Mouse (Mus musculus) embryonic facial prominence, embryonic 11.5 days (tissue): ENCODE data around the gene Nfic. TPM values are rescaled to one million over a fixed set of nuclear protein-coding genes. Genes with fewer than 3 reads are reported as not detected.

ENCODE experiments used
- ATAC-seq: fragments of 200-750 bp; cut with Nextera tagmentation; replicated peaks from 2 replicates; pipeline ENCODE4 v1.8.0; 2017; ENCODE audit warnings: low read depth; ENCODE audit not compliant: insufficient number of reproducible peaks, low FRiP score, low TSS enrichment
- DNase-seq: peaks from one replicate; pipeline ENCODE4 v3.0.0-alpha.2; 2015; ENCODE audit warnings: low spot score
- H3K27ac ChIP-seq: fragments of 300-500 bp; sonication (generic); replicated peaks from 2 replicates; pipeline ENCODE4 v1.5.1; 2014; ENCODE audit warnings: mild to moderate bottlenecking, low read depth, low read length, control low read depth
- H3K27me3 ChIP-seq: fragments of 300-500 bp; sonication (generic); 2 replicates; pipeline ENCODE4 v1.6.1; 2014; ENCODE audit warnings: mild to moderate bottlenecking, low read length, moderate library complexity, mixed read lengths; ENCODE audit not compliant: control insufficient read depth, insufficient read depth
- H3K36me3 ChIP-seq: fragments of 300-500 bp; sonication (generic); replicated peaks from 2 replicates; pipeline ENCODE4 v1.6.1; 2014; ENCODE audit warnings: low read depth, mild to moderate bottlenecking, low read length, moderate library complexity, mixed read lengths; ENCODE audit not compliant: control insufficient read depth, insufficient read depth
- H3K4me1 ChIP-seq: fragments of 300-500 bp; sonication (generic); 2 replicates; pipeline ENCODE4 v1.6.1; 2014; ENCODE audit warnings: low read length, mixed read lengths; ENCODE audit not compliant: control insufficient read depth, insufficient read depth
- H3K4me2 ChIP-seq: fragments of 300-500 bp; sonication (generic); 2 replicates; pipeline ENCODE4 v1.6.1; 2014; ENCODE audit warnings: low read depth, mild to moderate bottlenecking, control low read depth, low read length, moderate library complexity
- H3K4me3 ChIP-seq: fragments of 300-500 bp; sonication (generic); 2 replicates; pipeline ENCODE4 v1.5.1; 2014; ENCODE audit warnings: low read depth, low read length, control low read depth
- H3K9ac ChIP-seq: fragments of 300-500 bp; sonication (generic); replicated peaks from 2 replicates; pipeline ENCODE4 v1.6.1; 2014; ENCODE audit warnings: mild to moderate bottlenecking, control low read depth, low read length
- H3K9me3 ChIP-seq: fragments of 300-500 bp; sonication (generic); replicated peaks from 2 replicates; pipeline ENCODE4 v1.6.1; 2016; ENCODE audit warnings: mild to moderate bottlenecking, low read length, inconsistent platforms, mixed read lengths; ENCODE audit not compliant: control insufficient read depth
- WGBS: fragments of 180-500 bp; shearing (Covaris S2); extraction: QIAGEN DNeasy Blood & Tissue Kit; methylation state at CpG from one replicate; pipeline ENCODE4 v1.1.7; 2014; 5-methylcytosine and 5-hydroxymethylcytosine counted together
- polyA plus RNA-seq: library from polyadenylated mRNA; unstranded; fragments of >200 nt; fragmentation: Nextera tagmentation; extraction: Ambion mirVana; gene quantifications from 2 replicates; pipeline ENCODE4 v1.2.1, GENCODE M21; 2014

Gene Nfic
- polyA plus RNA-seq, 1 experiment from 2014 or later, result 13.1 TPM

DNA sequence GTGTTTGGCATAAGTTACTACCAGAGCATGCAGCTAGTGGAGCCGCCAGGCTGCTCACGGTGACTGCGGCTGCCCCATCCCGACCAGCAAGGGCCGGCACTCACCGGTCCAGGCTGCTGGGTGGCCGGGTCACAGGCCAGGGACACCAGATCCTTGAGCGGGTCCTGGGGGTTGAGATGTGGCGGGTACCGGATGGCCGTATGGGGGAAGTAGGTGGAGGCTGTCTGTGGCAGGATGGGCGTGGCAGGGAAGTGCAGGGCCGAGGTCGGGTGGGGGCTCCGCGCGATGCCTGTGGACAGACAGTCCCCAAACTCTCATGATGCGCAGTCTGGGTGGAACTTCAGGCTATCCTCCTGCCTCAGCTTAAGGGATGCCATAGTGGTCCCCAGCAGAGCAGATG is 50.7 kb downstream of the Nfic start:
- 0 out of 2 replicates have a peak overlapping the region, but pooled peaks have one; percentile 16 for H3K27ac ChIP-seq

GRCm38 (mm10) chr10:81404082-81404481 is 51.4 kb downstream of the Nfic start:
- H3K4me2 ChIP-seq, result no peak overlapping the region
- peaks cover 2% of the 10 kb centered on the region; the same call in 1 of the 2 replicates for H3K27me3 ChIP-seq
- H3K27ac ChIP-seq, result 0 out of 2 replicates have a peak overlapping the region, but pooled peaks have one; percentile 16
- H3K9me3 ChIP-seq, result no peaks in the 10 kb centered on the region
- peaks cover 32% of the 10 kb centered on the region for H3K4me1 ChIP-seq
- 15% methylated on average over 9 of the region's 9 CpGs for WGBS
- H3K4me3 ChIP-seq, result no peak overlapping the region
- ATAC-seq, result no peak
- no peak for DNase-seq
- no peak overlapping the region for H3K9ac ChIP-seq
- no peaks in the 10 kb centered on the region for H3K36me3 ChIP-seq

More for the DNA sequence above, 50.7 kb downstream of the Nfic start:
- peaks cover 2% of the 10 kb centered on the region; the same call in 1 of the 2 replicates for H3K27me3 ChIP-seq
- H3K4me3 ChIP-seq, result no peak overlapping the region
- H3K36me3 ChIP-seq, result no peaks in the 10 kb centered on the region
- DNase-seq (no peak), ATAC-seq (no peak)
- 62% methylated on average over 18 of the region's 18 CpGs for WGBS
- H3K9me3 ChIP-seq, result no peaks in the 10 kb centered on the region
- H3K4me2 ChIP-seq, result no peak overlapping the region
- H3K4me1 ChIP-seq, result peaks cover 33% of the 10 kb centered on the region
- H3K9ac ChIP-seq, result no peak overlapping the region

- ATAC-seq (no peak), DNase-seq (no peak)
- Histone ChIP-seq H3K9me3 (no peaks in the 10 kb centered on the region), H3K4me2 (no peak overlapping the region), H3K4me3 (no peak overlapping the region), H3K27me3 (peaks cover 2% of the 10 kb centered on the region; the same call in 1 of the 2 replicates), H3K4me1 (peaks cover 29% of the 10 kb centered on the region), H3K27ac (peak overlapping the region; percentile 89; the same call in 1 of the 2 replicates), H3K36me3 (no peaks in the 10 kb centered on the region), H3K9ac (no peak overlapping the region)
- WGBS, result 60% methylated on average over 10 of the region's 10 CpGs
Observed at GRCm38 (mm10) chr10:81403511-81403910, 51.9 kb downstream of the Nfic start.

- Histone ChIP-seq H3K36me3 (no peaks in the 10 kb centered on the region), H3K4me1 (peaks cover 20% of the 10 kb centered on the region), H3K4me2 (peak overlapping the region; percentile 34), H3K27me3 (peaks cover 2% of the 10 kb centered on the region; the same call in 1 of the 2 replicates), H3K4me3 (no peak overlapping the region), H3K9ac (peak overlapping the region; percentile 32), H3K27ac (peak overlapping the region; percentile 89), H3K9me3 (no peaks in the 10 kb centered on the region)
- no peak; the same call in 1 of the 2 replicates for ATAC-seq
- 19% methylated on average over 7 of the region's 7 CpGs for WGBS
- no peak for DNase-seq
Observed at GRCm38 (mm10) chr10:81402227-81402765, 53.1 kb downstream of the Nfic start.

DNA sequence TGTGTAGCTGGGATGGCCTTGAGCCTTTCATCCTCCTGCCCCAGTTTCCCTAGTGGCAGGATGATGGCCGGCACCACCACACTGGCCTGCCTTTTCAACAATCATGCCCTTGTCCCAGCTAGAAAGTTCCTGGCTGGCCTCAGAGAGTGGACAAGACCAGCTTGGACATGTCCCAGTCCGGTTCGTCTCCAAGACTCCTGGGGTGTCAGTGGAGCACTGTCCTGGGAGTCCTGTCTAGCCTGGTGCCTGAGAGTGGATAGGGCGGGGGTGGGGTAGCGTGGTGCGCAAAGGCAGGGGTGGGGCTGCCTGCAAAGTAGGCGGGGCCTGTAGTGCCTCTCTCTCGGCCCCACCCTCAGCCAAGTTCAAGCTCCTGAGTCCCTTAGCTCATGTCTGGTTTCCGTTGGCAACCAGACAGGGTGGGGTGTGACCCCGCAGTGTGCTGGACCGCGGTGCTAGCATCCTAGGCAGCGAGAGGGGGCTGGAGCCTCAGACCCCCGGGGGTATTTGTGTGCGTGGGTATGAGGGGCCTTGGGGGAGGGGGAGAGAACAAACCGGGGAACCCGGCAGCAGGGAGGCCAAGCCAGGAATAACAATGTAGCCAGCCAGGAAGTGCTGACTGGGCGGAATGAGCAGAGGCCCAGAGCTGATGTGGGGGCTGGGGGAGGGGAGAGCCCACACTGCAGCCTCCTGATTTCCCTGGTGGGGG is 53.8 kb downstream of the Nfic start:
- Histone ChIP-seq H3K4me3 (no peak overlapping the region), H3K27ac (peak overlapping the region; percentile 89), H3K27me3 (peaks cover 2% of the 10 kb centered on the region; the same call in 1 of the 2 replicates), H3K9me3 (no peaks in the 10 kb centered on the region), H3K9ac (peak overlapping the region; percentile 18; the same call in 1 of the 2 replicates), H3K36me3 (no peaks in the 10 kb centered on the region), H3K4me2 (peak overlapping the region; percentile 34), H3K4me1 (peaks cover 18% of the 10 kb centered on the region)
- DNase-seq, result peak; percentile 88
- peak; percentile 76 for ATAC-seq
- 3% methylated on average over 18 of the region's 18 CpGs for WGBS

DNA sequence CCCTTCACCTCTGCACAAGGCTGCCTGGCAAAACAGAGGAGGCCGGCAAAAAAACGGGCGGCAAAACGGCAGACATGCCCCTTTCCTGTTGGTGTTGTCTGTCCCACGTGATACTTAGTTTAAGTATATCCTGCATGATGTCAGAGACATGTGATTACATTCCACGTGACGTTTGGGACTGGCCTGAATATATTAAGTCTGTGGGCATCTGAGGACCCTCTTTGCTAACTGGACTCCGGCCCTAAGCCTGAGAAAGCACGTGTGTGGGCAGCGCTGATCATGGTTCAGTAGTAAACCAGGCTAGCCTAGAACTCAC is 54.3 kb downstream of the Nfic start:
- H3K27me3 ChIP-seq, result 0 out of 2 replicates have a peak, but pooled peaks cover 2% of the 10 kb centered on the region
- no peak overlapping the region for H3K4me2 ChIP-seq
- WGBS, result 19% methylated on average over 10 of the region's 10 CpGs
- ATAC-seq (peak; percentile 7; the same call in 1 of the 2 replicates), DNase-seq (peak; percentile 66)
- H3K36me3 ChIP-seq, result no peaks in the 10 kb centered on the region
- H3K9me3 ChIP-seq, result no peaks in the 10 kb centered on the region
- no peak overlapping the region for H3K4me3 ChIP-seq
- no peak overlapping the region for H3K9ac ChIP-seq
- H3K4me1 ChIP-seq, result peaks cover 18% of the 10 kb centered on the region
- H3K27ac ChIP-seq, result peak overlapping the region; percentile 29; the same call in 1 of the 2 replicates

DNA sequence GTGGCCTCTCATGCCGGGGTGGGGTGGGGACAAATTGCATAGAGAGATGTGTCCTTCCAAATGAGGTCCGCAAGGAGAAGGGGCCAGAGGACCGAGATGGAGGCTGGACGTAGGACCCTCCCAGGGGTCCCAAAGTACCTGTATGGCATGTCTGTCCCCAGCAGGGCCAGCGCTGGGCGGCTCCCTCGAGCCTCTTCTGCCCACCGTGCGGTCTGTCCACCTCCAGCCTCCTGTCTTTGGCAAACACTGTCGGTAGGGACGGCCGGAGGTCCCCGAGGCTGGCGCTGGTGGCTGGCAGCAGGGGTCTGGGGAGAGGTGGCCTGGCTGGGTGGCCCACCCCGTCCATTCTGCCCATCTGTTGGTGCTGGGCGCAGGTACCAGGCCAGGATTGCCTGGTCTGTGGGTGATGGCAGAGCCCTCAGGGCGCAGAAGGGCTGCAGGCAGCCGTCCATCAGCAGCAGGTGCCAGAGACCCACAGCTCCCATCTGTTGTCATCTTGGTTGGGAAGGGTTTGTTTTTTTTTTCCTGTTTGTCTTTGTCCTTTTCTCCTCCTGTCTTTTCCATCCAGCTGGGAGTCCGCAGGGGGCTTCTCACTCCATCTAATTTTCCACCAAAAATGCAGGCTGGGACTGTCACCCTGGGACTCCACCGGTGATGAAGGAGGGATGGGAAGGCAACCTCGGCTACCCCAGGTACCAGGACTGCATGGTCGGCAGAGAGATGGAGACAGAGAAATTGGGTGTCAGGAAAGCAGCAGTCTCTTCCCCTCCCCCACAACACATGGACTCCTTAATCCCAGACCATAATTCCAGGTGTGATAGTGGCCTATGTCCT is 54.8 kb downstream of the Nfic start:
- Histone ChIP-seq H3K27me3 (0 out of 2 replicates have a peak, but pooled peaks cover 2% of the 10 kb centered on the region), H3K9ac (peak overlapping the region; percentile 43; the same call in 1 of the 2 replicates), H3K27ac (no peak overlapping the region), H3K4me1 (peaks cover 18% of the 10 kb centered on the region), H3K4me3 (no peak overlapping the region), H3K36me3 (no peaks in the 10 kb centered on the region), H3K9me3 (no peaks in the 10 kb centered on the region), H3K4me2 (peak overlapping the region; percentile 23)
- DNase-seq (no peak), ATAC-seq (no peak)
- WGBS, result 44% methylated on average over 22 of the region's 22 CpGs
